Mouse (Mus musculus): ENCODE measurements around the gene Ppp1r27. TPM values are rescaled to one million over a fixed set of nuclear protein-coding genes. Genes with fewer than 3 reads are reported as not detected.

Ppp1r27 gene
- polyA plus RNA-seq, 1 experiment from 2014 or later: not detected

DNA sequence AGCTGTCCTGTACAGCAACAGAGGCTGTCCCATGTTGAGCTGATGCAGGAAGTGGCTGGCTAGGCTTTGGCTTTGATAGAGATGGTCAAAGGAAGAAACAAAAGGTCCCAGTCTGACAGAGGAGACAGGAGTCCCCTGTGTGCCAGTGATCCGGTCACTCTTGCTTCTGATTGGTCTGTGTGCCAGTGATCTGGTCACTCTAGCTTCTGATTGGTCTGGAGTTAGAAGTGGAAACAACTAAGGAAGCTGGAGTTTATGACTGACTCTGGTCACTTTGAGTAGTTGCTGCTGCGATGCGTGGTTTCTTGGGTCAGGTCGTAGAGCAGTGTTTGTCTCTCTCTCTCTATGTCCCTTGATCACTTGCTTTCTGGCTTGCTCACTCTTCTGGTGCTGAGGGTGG lies 49.2 kb downstream of the Ppp1r27 start:
- ATAC-seq: no peak
- no peak overlapping the region for H3K9ac ChIP-seq
- no peaks in the 10 kb centered on the region for H3K27me3 ChIP-seq
- H3K36me3 ChIP-seq (ENCODE audit: poor library complexity, severe bottlenecking): peaks cover 28% of the 10 kb centered on the region
- H3K4me2 ChIP-seq: no peak overlapping the region
- no peaks in the 10 kb centered on the region for H3K9me3 ChIP-seq (replicated peaks)
- no peaks in the 10 kb centered on the region for H3K4me1 ChIP-seq
- H3K27ac ChIP-seq: no peak overlapping the region
- no peak overlapping the region for H3K4me3 ChIP-seq
- WGBS: 90% methylated on average over 4 of the region's 4 CpGs

DNA sequence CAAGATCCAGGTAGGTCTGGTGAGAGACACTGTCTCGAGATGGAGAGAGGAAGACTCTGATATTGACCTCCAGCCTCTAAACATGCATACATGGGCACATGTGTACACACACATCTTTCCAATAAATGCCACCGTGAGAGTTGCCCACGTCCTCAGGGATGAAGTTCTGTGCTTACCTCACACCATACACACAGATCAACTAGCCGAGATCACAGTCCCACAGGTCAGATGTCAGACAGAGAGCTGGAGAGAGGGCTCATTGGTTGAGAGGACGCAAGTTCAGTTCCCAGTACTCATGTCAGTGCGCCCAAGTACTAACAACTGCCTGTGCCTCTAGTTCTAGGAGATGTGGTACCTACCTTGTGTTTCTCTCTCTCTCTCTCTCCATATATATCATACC lies 49.9 kb downstream of the Ppp1r27 start:
- Histone ChIP-seq H3K4me2 (no peak overlapping the region), H3K4me1 (no peaks in the 10 kb centered on the region), H3K36me3 (ENCODE audit: poor library complexity, severe bottlenecking) (peaks cover 35% of the 10 kb centered on the region), H3K9me3 (replicated peaks) (no peaks in the 10 kb centered on the region), H3K9ac (no peak overlapping the region), H3K27me3 (no peaks in the 10 kb centered on the region), H3K4me3 (no peak overlapping the region), H3K27ac (no peak overlapping the region)
- 69% methylated on average over 6 of the region's 6 CpGs for WGBS
- ATAC-seq: no peak

DNA sequence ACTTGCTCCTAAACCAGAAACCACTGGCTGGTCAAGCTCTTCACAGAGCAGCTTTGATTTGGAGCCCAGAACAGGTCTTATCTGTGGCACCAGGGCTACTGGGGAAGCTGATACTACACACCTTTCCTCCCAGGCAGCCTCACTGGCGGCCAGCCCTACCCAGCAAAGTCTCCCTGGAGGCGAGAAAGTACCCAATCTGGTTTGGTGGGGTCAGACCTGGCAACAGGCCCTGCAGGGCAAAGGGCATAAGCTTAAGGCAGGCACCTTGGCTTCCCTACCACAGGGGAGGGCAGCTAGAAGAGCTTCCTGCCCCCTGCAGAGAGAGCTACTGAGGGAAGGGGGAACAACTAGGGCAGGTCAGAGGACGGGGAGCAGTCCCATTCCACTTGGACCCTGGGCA lies 50.6 kb downstream of the Ppp1r27 start:
- WGBS: 23% methylated on average over 3 of the region's 3 CpGs
- H3K36me3 ChIP-seq (ENCODE audit: poor library complexity, severe bottlenecking): peaks cover 42% of the 10 kb centered on the region
- H3K4me3 ChIP-seq: no peak overlapping the region
- no peak overlapping the region for H3K4me2 ChIP-seq
- no peak for ATAC-seq
- no peaks in the 10 kb centered on the region for H3K9me3 ChIP-seq (replicated peaks)
- no peak overlapping the region for H3K27ac ChIP-seq
- no peak overlapping the region for H3K9ac ChIP-seq
- H3K4me1 ChIP-seq: no peaks in the 10 kb centered on the region
- no peaks in the 10 kb centered on the region for H3K27me3 ChIP-seq

Other genes with a start within 250 kb of the Ppp1r27 start
- 3,229 and 3,555 TPM in 2 replicates for gene Actg1, start 202.6 kb downstream of the Ppp1r27 start, polyA plus RNA-seq (2015; fragmentation: Nextera tagmentation; extraction: Ambion mirVana)
- 1.3 and 1.7 TPM in 2 replicates for gene Fscn2, start 189.6 kb downstream of the Ppp1r27 start, polyA plus RNA-seq (2015; fragmentation: Nextera tagmentation; extraction: Ambion mirVana)
- gene Faap100, start 172.4 kb downstream of the Ppp1r27 start, polyA plus RNA-seq (2015; fragmentation: Nextera tagmentation; extraction: Ambion mirVana): 51.0 and 63.1 TPM in 2 replicates
- gene Nploc4, start 113.4 kb downstream of the Ppp1r27 start, polyA plus RNA-seq (2015; fragmentation: Nextera tagmentation; extraction: Ambion mirVana): 33.6 and 33.9 TPM in 2 replicates
- not detected in 2 replicates for gene Tspan10, start 108.5 kb downstream of the Ppp1r27 start, polyA plus RNA-seq (2015; fragmentation: Nextera tagmentation; extraction: Ambion mirVana)
- 0.19 and 0.20 TPM in 2 replicates for gene Pde6g, start 97.6 kb downstream of the Ppp1r27 start, polyA plus RNA-seq (2015; fragmentation: Nextera tagmentation; extraction: Ambion mirVana)
- gene Oxld1, start 93.1 kb downstream of the Ppp1r27 start, polyA plus RNA-seq (2015; fragmentation: Nextera tagmentation; extraction: Ambion mirVana): 9.2 and 10.7 TPM in 2 replicates
- 30.9 and 31.3 TPM in 2 replicates for gene Ccdc137, start 93.0 kb downstream of the Ppp1r27 start, polyA plus RNA-seq (2015; fragmentation: Nextera tagmentation; extraction: Ambion mirVana)
- 49.8 and 56.5 TPM in 2 replicates for gene Arl16, start 83.5 kb downstream of the Ppp1r27 start, polyA plus RNA-seq (2015; fragmentation: Nextera tagmentation; extraction: Ambion mirVana)
- gene Mrpl12, start 66.5 kb downstream of the Ppp1r27 start, polyA plus RNA-seq (2015; fragmentation: Nextera tagmentation; extraction: Ambion mirVana): 127 TPM in 2 replicates
- 31.1 and 41.9 TPM in 2 replicates for gene Slc25a10, start 59.3 kb downstream of the Ppp1r27 start, polyA plus RNA-seq (2015; fragmentation: Nextera tagmentation; extraction: Ambion mirVana)
- 0.08 and 0.21 TPM in 2 replicates for gene Gcgr, start 20.4 kb downstream of the Ppp1r27 start, polyA plus RNA-seq (2015; fragmentation: Nextera tagmentation; extraction: Ambion mirVana)
- gene Mcrip1, start 1.4 kb downstream of the Ppp1r27 start, polyA plus RNA-seq (2015; fragmentation: Nextera tagmentation; extraction: Ambion mirVana): 228 and 240 TPM in 2 replicates
- gene P4hb, start 22.1 kb upstream of the Ppp1r27 start, polyA plus RNA-seq (2015; fragmentation: Nextera tagmentation; extraction: Ambion mirVana): 253 and 286 TPM in 2 replicates
- 462 and 508 TPM in 2 replicates for gene Arhgdia, start 30.5 kb upstream of the Ppp1r27 start, polyA plus RNA-seq (2015; fragmentation: Nextera tagmentation; extraction: Ambion mirVana)
- 420 and 488 TPM in 2 replicates for gene Alyref, start 47.2 kb upstream of the Ppp1r27 start, polyA plus RNA-seq (2015; fragmentation: Nextera tagmentation; extraction: Ambion mirVana)
- 204 and 211 TPM in 2 replicates for gene Anapc11, start 47.3 kb upstream of the Ppp1r27 start, polyA plus RNA-seq (2015; fragmentation: Nextera tagmentation; extraction: Ambion mirVana)
- 0.50 TPM in 1 of 2 replicates, not detected in the other for gene Npb, start 57.3 kb upstream of the Ppp1r27 start, polyA plus RNA-seq (2015; fragmentation: Nextera tagmentation; extraction: Ambion mirVana)
- gene Pcyt2, start 66.8 kb upstream of the Ppp1r27 start, polyA plus RNA-seq (2015; fragmentation: Nextera tagmentation; extraction: Ambion mirVana): 140 and 159 TPM in 2 replicates
- gene Sirt7, start 74.1 kb upstream of the Ppp1r27 start, polyA plus RNA-seq (2015; fragmentation: Nextera tagmentation; extraction: Ambion mirVana): 42.7 and 43.1 TPM in 2 replicates
- 19.8 and 24.1 TPM in 2 replicates for gene Mafg, start 82.5 kb upstream of the Ppp1r27 start, polyA plus RNA-seq (2015; fragmentation: Nextera tagmentation; extraction: Ambion mirVana)
- 23.9 and 25.5 TPM in 2 replicates for gene Pycr1, start 92.6 kb upstream of the Ppp1r27 start, polyA plus RNA-seq (2015; fragmentation: Nextera tagmentation; extraction: Ambion mirVana)
- gene Myadml2, start 97.0 kb upstream of the Ppp1r27 start, polyA plus RNA-seq (2015; fragmentation: Nextera tagmentation; extraction: Ambion mirVana): 0.25 and 0.81 TPM in 2 replicates
- gene Notum, start 110.0 kb upstream of the Ppp1r27 start, polyA plus RNA-seq (2015; fragmentation: Nextera tagmentation; extraction: Ambion mirVana): 0.15 and 0.29 TPM in 2 replicates
- gene Aspscr1, start 121.8 kb upstream of the Ppp1r27 start, polyA plus RNA-seq (2015; fragmentation: Nextera tagmentation; extraction: Ambion mirVana): 142 and 151 TPM in 2 replicates
- 127 TPM in 2 replicates for gene Cenpx, start 162.6 kb upstream of the Ppp1r27 start, polyA plus RNA-seq (2015; fragmentation: Nextera tagmentation; extraction: Ambion mirVana)
- gene Lrrc45, start 162.8 kb upstream of the Ppp1r27 start, polyA plus RNA-seq (2015; fragmentation: Nextera tagmentation; extraction: Ambion mirVana): 64.5 and 72.9 TPM in 2 replicates
- gene Rac3, start 170.3 kb upstream of the Ppp1r27 start, polyA plus RNA-seq (2015; fragmentation: Nextera tagmentation; extraction: Ambion mirVana): 83.0 and 105 TPM in 2 replicates
- gene Dcxr, start 176.1 kb upstream of the Ppp1r27 start, polyA plus RNA-seq (2015; fragmentation: Nextera tagmentation; extraction: Ambion mirVana): 7.8 and 9.5 TPM in 2 replicates
- gene Cbr2, start 181.0 kb upstream of the Ppp1r27 start, polyA plus RNA-seq (2015; fragmentation: Nextera tagmentation; extraction: Ambion mirVana): 0.26 TPM in 1 of 2 replicates, not detected in the other
- gene Hmga1b, start 211.7 kb upstream of the Ppp1r27 start, polyA plus RNA-seq (2015; fragmentation: Nextera tagmentation; extraction: Ambion mirVana): 2.7 and 4.0 TPM in 2 replicates
- gene Rfng, start 233.1 kb upstream of the Ppp1r27 start, polyA plus RNA-seq (2015; fragmentation: Nextera tagmentation; extraction: Ambion mirVana): 58.4 and 63.1 TPM in 2 replicates
- gene Gps1, start 233.1 kb upstream of the Ppp1r27 start, polyA plus RNA-seq (2015; fragmentation: Nextera tagmentation; extraction: Ambion mirVana): 261 and 280 TPM in 2 replicates
- gene Dus1l, start 245.3 kb upstream of the Ppp1r27 start, polyA plus RNA-seq (2015; fragmentation: Nextera tagmentation; extraction: Ambion mirVana): 58.6 and 67.7 TPM in 2 replicates